Mouse (Mus musculus) ES-Bruce4 (cell line): ENCODE data around the gene Cux1. TPM values are rescaled to one million over a fixed set of nuclear protein-coding genes. Genes with fewer than 3 reads are reported as not detected.

Source experiments
- H3K27ac ChIP-seq: 2 replicates; pipeline ENCODE4 v1.5.1; 2012; ENCODE audit warnings: low read length, inconsistent platforms; ENCODE audit not compliant: insufficient read depth
- H3K27me3 ChIP-seq: 2 replicates; pipeline ENCODE4 v1.6.1; 2012; ENCODE audit warnings: mild to moderate bottlenecking, low read length, inconsistent platforms; ENCODE audit not compliant: control insufficient read depth, poor library complexity, insufficient read depth, severe bottlenecking
- H3K36me3 ChIP-seq: 2 replicates; pipeline ENCODE4 v1.6.1; 2012; ENCODE audit warnings: inconsistent platforms, mild to moderate bottlenecking, low read length, moderate library complexity; ENCODE audit not compliant: control insufficient read depth, poor library complexity, insufficient read depth, severe bottlenecking
- H3K4me1 ChIP-seq: one replicate; pipeline ENCODE4 v1.8.1; 2011; ENCODE audit warnings: low read length; ENCODE audit not compliant: control insufficient read depth, insufficient read depth
- H3K4me3 ChIP-seq: 2 replicates; pipeline ENCODE4 v1.5.1; 2011; ENCODE audit warnings: low read depth, mild to moderate bottlenecking, low read length
- H3K9ac ChIP-seq: 2 replicates; pipeline ENCODE4 v1.6.1; 2012; ENCODE audit warnings: low read depth, mild to moderate bottlenecking, inconsistent platforms; ENCODE audit not compliant: poor library complexity, severe bottlenecking
- H3K9me3 ChIP-seq: replicated peaks from 2 replicates; pipeline ENCODE4 v1.6.1; 2012; ENCODE audit warnings: mild to moderate bottlenecking, low read length, inconsistent platforms; ENCODE audit not compliant: control insufficient read depth, poor library complexity, insufficient read depth, severe bottlenecking
- CTCF ChIP-seq: IDR thresholded peaks from one replicate; pipeline ENCODE4 v1.8.1; 2011; ENCODE audit warnings: low read depth, low read length
- EP300 ChIP-seq: IDR thresholded peaks from 2 replicates; pipeline ENCODE4 v1.6.1; 2011; ENCODE audit warnings: low read depth, low read length; ENCODE audit not compliant: insufficient read depth
- POLR2A ChIP-seq: IDR thresholded peaks from one replicate; pipeline ENCODE4 v1.8.1; 2011; ENCODE audit warnings: low read length; ENCODE audit not compliant: insufficient read depth
- polyA plus RNA-seq: library from polyadenylated mRNA; stranded (reverse); fragments of >200 nt; gene quantifications from 2 replicates; pipeline ENCODE4 v1.2.4, GENCODE M21; 2011; ENCODE audit warnings: low read depth; ENCODE audit not compliant: missing spikeins, insufficient read depth, insufficient read length

Cux1 gene
- polyA plus RNA-seq, 1 experiment, result 37.0 TPM

- TF ChIP-seq CTCF (no peak), POLR2A (no peak), EP300 (no peak)
- Histone ChIP-seq H3K27me3 (no peaks in the 10 kb centered on the region), H3K9ac (no peak overlapping the region), H3K9me3 (no peaks in the 10 kb centered on the region; the same call in 1 of the 2 replicates), H3K36me3 (no peaks in the 10 kb centered on the region; the same call in 1 of the 2 replicates), H3K27ac (no peak overlapping the region), H3K4me3 (no peak overlapping the region), H3K4me1 (no peaks in the 10 kb centered on the region)
Observed at GRCm38 (mm10) chr5:136312166-136312565, 255.1 kb downstream of the Cux1 start.

GRCm38 (mm10) chr5:136306254-136306653, 261.0 kb downstream of the Cux1 start:
- no peak overlapping the region for H3K4me3 ChIP-seq
- no peaks in the 10 kb centered on the region for H3K4me1 ChIP-seq
- H3K27ac ChIP-seq, result no peak overlapping the region
- no peaks in the 10 kb centered on the region for H3K9me3 ChIP-seq
- no peaks in the 10 kb centered on the region for H3K27me3 ChIP-seq
- no peak overlapping the region for H3K9ac ChIP-seq
- peaks cover 2% of the 10 kb centered on the region for H3K36me3 ChIP-seq
- TF ChIP-seq POLR2A (no peak), EP300 (no peak), CTCF (no peak)

GRCm38 (mm10) chr5:136303409-136303983, 263.8 kb downstream of the Cux1 start:
- Histone ChIP-seq H3K4me3 (no peak overlapping the region), H3K4me1 (no peaks in the 10 kb centered on the region), H3K27me3 (no peaks in the 10 kb centered on the region), H3K9ac (no peak overlapping the region), H3K27ac (no peak overlapping the region), H3K9me3 (no peaks in the 10 kb centered on the region), H3K36me3 (peaks cover 4% of the 10 kb centered on the region)
- TF ChIP-seq EP300 (no peak), POLR2A (no peak), CTCF (no peak)

GRCm38 (mm10) chr5:136300880-136301279, 266.4 kb downstream of the Cux1 start:
- Histone ChIP-seq H3K27ac (no peak overlapping the region), H3K27me3 (no peaks in the 10 kb centered on the region), H3K9me3 (no peaks in the 10 kb centered on the region), H3K4me1 (no peaks in the 10 kb centered on the region), H3K9ac (no peak overlapping the region), H3K4me3 (no peak overlapping the region), H3K36me3 (peaks cover 4% of the 10 kb centered on the region; the same call in 1 of the 2 replicates)
- TF ChIP-seq EP300, result no peak

- H3K9ac ChIP-seq, result no peak overlapping the region
- TF ChIP-seq POLR2A (no peak), CTCF (no peak), EP300 (no peak)
- no peak overlapping the region for H3K4me3 ChIP-seq
- H3K27me3 ChIP-seq, result no peaks in the 10 kb centered on the region
- H3K36me3 ChIP-seq, result peaks cover 3% of the 10 kb centered on the region; the same call in 1 of the 2 replicates
- no peak overlapping the region for H3K27ac ChIP-seq
- no peaks in the 10 kb centered on the region for H3K9me3 ChIP-seq
- no peaks in the 10 kb centered on the region for H3K4me1 ChIP-seq
Observed at GRCm38 (mm10) chr5:136297691-136298090, 269.6 kb downstream of the Cux1 start.

- Histone ChIP-seq H3K9ac (no peak overlapping the region), H3K4me1 (no peaks in the 10 kb centered on the region), H3K36me3 (peaks cover 3% of the 10 kb centered on the region; the same call in 1 of the 2 replicates), H3K4me3 (no peak overlapping the region), H3K27me3 (no peaks in the 10 kb centered on the region), H3K9me3 (no peaks in the 10 kb centered on the region), H3K27ac (no peak overlapping the region)
- no peak for TF ChIP-seq POLR2A
Observed at GRCm38 (mm10) chr5:136296911-136297310, 270.4 kb downstream of the Cux1 start.
